Mouse (Mus musculus) brain, embryonic 14.5 days (tissue): ENCODE measurements around the gene Fbxo47.

Experiments
- CTCF ChIP-seq: fragments of 200-500 bp; IDR thresholded peaks from 2 replicates; pipeline ENCODE4 v1.5.1; 2012; ENCODE audit warnings: inconsistent platforms, mild to moderate bottlenecking, moderate library complexity, borderline replicate concordance; ENCODE audit not compliant: insufficient read depth, insufficient read length; ENCODE audit errors: extremely low read depth
- POLR2A ChIP-seq: fragments of 200-500 bp; IDR thresholded peaks from 2 replicates; pipeline ENCODE4 v1.6.1; 2012; ENCODE audit warnings: mild to moderate bottlenecking, inconsistent platforms, borderline replicate concordance; ENCODE audit not compliant: poor library complexity, insufficient read depth, insufficient read length, severe bottlenecking; ENCODE audit errors: extremely low read depth

DNA sequence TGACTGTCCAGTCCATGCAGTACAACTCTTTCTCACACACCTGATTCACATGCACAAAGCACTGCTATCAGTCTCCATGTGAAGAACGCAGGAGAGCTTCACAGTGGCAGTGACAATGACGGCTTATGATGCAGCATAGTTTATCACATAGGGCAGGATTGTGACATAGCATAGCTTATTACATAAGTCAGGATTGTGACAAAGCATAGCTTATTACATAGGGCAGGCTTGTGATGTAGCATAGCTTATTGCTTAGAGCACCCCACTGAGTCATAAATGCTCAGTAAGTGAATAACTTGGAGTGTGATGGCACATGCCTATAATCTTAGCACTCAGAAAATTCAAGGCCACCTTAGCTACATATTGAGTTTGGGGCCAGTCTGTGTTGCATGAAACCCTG is 28.5 kb downstream of the Fbxo47 start:
- TF ChIP-seq POLR2A (no peak), CTCF (no peak)
